Mouse (Mus musculus) layer of hippocampus, postnatal 10 days (tissue): ENCODE data around the gene Tmem248. TPM values are rescaled to one million over a fixed set of nuclear protein-coding genes. Genes with fewer than 3 reads are reported as not detected.

ENCODE experiments used
- DNase-seq, 2 experiments: peaks; one replicate each; pipeline ENCODE4 v3.0.0; 2021; ENCODE audit warnings: low spot score in 2 of 2
- long read RNA-seq: library from polyadenylated mRNA; stranded (forward); transcript quantifications from one replicate; pipeline ENCODE4 v2.0.0, GENCODE M21; 2023
- total RNA-seq, 2 experiments: library from RNA; stranded (reverse); gene quantifications; 2 replicates each; pipeline ENCODE4 v1.2.3; 2021

Tmem248 gene
- total RNA-seq = 10 to 100 TPM; 36.1 to 37.0 TPM
- long read RNA-seq, transcript Tmem248-202 (7 exons, 3,570 nt) = major isoform, 30 of 34 reads
- long read RNA-seq, partial matches to known transcripts = 1 of 34 reads
- long read RNA-seq, other reads (novel, unspliced or antisense) = 3 of 34 reads

- no peak for DNase-seq
These were observed at the start of gene Tmem248 for GRCm38 (mm10) chr5:130216781-130217180. Gene Tmem248, plus strand, starts transcription at chr5:130217081.

- DNase-seq = no peak
These were observed 47.8 kb upstream of the Tmem248 start for GRCm38 (mm10) chr5:130169109-130169508.

DNA sequence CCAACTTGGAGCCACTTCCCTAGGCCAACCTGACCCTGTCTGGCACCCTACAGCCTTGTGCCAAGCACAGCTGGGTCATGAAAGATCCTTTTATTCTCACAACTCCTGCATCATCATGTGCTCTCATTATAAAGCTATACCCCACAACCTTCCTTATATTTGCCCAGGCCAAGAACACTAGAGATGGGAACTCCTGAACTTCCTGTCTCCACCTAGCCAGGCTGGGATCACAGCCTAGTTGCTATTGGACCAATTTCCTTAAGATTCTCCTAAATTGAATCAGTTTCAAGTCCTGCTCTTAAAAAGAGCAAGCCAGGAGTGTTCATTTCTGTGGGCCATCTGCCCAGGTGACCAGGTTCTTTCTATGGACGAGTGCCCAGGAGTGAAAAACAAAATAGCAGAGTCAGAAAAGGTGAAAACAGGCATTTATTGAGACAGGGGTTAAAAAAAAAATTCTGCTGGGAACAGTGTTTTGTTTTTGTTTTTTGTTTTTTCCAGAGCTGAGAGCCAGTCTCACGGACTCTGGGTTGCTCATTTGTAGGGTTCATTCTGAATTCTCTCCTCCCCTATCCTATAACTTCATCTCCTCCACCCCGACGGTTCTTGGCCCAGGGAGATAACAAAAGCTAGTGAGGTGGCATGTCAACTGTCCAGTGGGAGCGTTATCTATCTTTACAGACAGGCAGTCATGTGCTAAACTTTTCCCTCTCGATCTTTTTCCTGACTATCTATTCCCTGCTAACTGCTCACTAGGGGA lies 46.0 kb upstream of the Tmem248 start:
- DNase-seq = no peak

- peak; percentile 93 to 95 for DNase-seq
These were observed 45.4 kb upstream of the Tmem248 start, which contains the start of gene Rabgef1 for GRCm38 (mm10) chr5:130171423-130171954. Gene Rabgef1, plus strand, starts transcription at chr5:130171798.

- no peak for DNase-seq
These were observed 44.8 kb upstream of the Tmem248 start for GRCm38 (mm10) chr5:130171956-130172601.

- no peak for DNase-seq
These were observed 43.9 kb upstream of the Tmem248 start for GRCm38 (mm10) chr5:130173012-130173411.

DNA sequence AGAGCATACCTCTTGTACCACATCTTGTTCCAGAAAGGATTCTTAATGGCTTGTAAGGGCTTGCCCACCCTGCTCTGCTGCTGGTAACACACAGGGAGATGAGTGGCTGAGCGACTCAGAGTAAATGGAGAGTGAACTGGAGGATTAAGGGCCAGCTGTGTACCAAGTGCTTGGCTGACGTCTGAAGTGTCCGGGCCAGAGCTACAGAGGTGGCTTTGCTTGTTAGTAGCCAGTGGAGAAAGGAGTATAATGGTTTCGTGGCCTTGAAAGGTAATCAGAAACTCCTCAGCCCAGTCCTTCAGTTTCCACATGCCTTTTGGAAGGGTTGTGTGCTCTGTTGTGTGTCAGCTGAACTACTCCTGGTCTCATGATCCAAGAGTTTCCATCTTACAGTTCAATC lies 39.0 kb upstream of the Tmem248 start:
- DNase-seq = no peak

GRCm38 (mm10) chr5:130180362-130180761 lies 36.5 kb upstream of the Tmem248 start:
- no peak for DNase-seq

- DNase-seq = no peak
These were observed 34.9 kb upstream of the Tmem248 start for GRCm38 (mm10) chr5:130181740-130182540.

GRCm38 (mm10) chr5:130182541-130182821 lies 34.4 kb upstream of the Tmem248 start:
- DNase-seq = no peak

DNA sequence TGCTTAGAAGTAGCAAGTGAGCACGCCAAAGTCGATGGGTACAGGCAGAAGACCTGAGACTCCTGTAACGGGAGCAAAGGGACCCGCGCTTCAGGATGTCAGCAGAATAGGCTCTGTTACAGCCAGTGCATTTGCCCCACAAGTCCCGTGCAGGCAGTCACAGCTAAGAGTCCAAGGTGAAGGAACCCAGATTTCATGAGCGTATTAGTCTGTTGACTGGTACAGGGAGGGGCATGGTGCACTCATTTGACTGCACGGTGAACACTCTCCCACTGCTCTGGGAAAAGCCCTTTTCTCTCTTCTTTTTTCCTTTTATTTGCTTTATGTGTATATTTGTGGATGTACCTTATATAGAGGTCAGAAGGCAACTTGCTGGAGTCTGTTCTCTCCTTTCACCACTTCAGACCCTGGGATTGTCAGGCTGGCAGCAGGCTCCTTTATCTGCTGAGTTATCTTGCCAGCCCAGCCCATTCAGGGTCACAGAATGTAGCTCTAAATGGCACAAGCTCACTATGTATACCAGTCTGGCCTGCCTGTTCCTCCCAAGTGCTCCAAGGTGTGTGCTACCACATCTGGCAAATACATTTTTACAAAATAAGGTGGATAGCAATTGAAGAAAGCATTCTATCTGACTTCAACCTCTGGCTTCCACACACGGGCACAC lies 32.6 kb upstream of the Tmem248 start:
- no peak for DNase-seq

DNA sequence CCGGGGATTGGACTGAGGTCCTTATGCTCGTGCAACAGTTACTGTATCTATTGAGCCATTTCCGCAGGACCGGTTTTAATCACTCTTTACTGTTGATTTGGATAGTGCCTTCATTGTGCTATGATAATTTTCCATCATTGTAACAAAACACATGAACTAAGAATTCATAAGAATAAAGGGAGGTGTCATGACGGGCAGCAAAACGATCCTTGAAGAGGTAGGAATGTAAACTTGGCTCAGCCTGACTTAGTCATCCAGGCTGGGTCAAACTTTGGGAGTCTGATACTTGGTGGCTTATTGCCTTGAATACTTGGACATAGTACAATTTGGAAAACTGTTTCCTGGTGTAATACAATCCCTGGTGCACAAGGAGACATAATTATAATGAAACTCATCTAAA lies 31.6 kb upstream of the Tmem248 start:
- no peak for DNase-seq

DNA sequence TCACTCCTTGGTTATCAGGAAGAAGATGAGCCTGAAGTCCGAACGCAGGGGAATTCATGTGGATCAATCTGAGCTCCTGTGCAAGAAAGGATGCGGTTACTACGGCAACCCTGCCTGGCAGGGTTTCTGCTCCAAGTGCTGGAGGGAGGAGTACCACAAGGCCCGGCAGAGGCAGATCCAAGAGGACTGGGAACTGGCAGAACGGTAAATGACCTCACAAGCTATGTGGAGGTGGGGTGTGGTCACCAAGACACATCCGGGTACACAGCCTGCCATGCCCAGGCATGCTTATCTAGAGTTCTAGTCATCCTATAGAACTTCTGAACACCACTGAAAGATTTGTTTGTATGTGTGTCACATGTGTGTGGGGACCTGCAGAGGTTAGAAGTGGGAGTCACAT lies 29.5 kb upstream of the Tmem248 start:
- DNase-seq = peak; percentile 12 to 31

DNA sequence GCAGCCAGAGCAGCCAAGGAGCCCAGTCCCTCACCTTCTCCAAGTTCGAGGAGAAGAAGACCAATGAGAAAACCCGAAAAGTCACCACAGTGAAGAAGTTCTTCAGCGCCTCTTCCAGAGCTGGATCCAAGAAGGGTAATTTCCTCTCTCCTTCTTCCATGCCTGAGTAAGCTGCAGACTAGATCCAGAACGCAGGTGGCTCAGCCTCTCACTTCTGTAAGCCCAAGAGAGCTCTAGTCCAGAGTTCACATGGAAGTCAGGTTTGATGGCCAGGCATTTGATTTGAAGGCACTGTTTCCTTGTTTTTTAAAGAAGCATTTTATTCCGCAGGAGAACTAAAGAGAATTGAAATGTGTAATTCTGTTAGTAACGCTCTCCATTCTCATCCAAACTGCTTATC lies 26.0 kb upstream of the Tmem248 start:
- DNase-seq = no peak

DNA sequence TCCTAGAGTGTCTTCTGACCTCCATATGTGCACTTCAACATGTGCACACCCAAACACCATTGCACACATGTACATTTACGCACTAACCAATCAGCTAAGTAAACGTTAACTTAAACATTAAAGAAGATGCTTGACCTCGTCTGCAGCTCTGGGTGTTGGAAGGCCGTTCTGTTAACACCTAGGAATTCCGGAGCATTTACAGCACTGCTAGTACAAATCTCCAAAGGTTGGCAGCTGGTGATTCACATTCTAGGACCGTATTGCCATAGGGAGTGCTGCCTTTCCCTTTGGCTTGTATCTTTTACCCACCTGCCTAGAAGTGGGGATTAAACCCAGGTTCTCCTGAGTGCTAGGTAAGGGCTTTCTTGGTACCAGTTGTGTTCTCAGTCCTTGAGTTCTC lies 25.0 kb upstream of the Tmem248 start:
- no peak for DNase-seq

GRCm38 (mm10) chr5:130192356-130192944 lies 24.4 kb upstream of the Tmem248 start:
- no peak for DNase-seq

- no peak for DNase-seq
These were observed 23.1 kb upstream of the Tmem248 start for GRCm38 (mm10) chr5:130193760-130194159.

- DNase-seq = no peak
These were observed 20.6 kb upstream of the Tmem248 start for GRCm38 (mm10) chr5:130196307-130196706.

GRCm38 (mm10) chr5:130197454-130197853 lies 19.4 kb upstream of the Tmem248 start:
- DNase-seq = no peak

DNA sequence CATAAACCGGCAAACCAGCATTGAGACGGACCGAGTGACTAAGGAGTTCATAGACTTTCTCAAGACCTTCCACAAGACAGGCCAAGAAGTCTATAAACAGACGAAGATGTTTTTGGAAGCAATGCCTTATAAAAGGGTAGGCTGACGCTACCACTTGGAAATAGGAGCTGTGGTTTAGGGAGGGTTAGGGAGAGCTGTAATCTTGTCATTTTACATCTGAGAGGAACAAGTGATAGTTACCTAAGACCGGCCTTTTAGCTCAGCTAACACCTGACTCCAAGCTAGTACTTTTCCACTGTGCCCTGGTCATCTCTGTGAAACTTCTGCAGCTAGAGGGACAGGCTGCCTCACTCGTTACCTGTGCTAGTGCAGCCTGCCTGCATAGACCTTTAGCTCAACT lies 18.9 kb upstream of the Tmem248 start:
- no peak for DNase-seq
